Mouse (Mus musculus) central nervous system, embryonic 11.5 days (tissue): ENCODE measurements around the gene 3110070M22Rik. TPM values are rescaled to one million over a fixed set of nuclear protein-coding genes. Genes with fewer than 3 reads are reported as not detected.

ENCODE experiments used
- polyA plus RNA-seq: library from polyadenylated mRNA; depleted of rRNA; stranded (reverse); fragments of >200 nt; gene quantifications from 2 replicates; pipeline ENCODE4 v1.2.3, GENCODE M21; 2012; rRNA removed

Gene 3110070M22Rik
- polyA plus RNA-seq = 0.25 and 1.2 TPM in 2 replicates

DNA sequence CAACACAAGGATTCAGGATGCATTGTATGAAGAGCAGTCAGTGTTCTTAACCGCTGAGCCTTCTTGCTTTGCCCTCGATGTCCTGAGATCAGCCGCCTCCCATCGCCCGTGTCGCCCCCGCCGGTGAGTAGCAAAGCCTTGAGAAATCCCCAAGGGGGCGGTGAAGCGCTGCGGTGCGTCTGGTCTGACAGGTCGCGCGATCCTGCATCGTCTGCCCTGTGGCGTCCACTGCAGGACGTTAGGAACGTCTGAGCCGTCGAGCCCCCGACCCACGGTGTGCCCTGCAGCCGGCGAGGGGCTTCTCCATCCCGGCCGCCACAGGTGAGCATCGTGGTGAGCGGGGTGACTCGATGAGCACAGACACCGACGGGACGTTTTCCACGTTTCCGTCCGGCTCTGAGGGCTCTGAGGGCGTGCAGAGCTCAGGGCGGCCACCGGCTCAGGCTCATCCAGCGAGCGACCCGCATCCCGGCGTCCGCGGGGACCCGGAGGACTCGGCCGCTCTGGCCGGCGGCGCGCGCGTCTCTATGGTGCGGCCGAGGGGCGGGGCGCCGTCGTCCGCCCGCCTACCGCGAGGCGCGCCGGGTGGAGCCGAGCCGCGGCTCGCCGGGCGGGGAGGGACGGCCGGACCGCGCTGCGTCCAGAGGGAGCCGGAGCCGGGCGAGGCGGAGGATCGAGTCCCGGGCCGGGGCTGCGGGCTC lies at the start of gene 3110070M22Rik, which contains the start of gene Tmem267:
Gene 3110070M22Rik (minus strand): TSS at position 504 of the 701 bp plus-strand sequence.
Gene Tmem267 (plus strand): TSS at position 160 of the 701 bp plus-strand sequence.

DNA sequence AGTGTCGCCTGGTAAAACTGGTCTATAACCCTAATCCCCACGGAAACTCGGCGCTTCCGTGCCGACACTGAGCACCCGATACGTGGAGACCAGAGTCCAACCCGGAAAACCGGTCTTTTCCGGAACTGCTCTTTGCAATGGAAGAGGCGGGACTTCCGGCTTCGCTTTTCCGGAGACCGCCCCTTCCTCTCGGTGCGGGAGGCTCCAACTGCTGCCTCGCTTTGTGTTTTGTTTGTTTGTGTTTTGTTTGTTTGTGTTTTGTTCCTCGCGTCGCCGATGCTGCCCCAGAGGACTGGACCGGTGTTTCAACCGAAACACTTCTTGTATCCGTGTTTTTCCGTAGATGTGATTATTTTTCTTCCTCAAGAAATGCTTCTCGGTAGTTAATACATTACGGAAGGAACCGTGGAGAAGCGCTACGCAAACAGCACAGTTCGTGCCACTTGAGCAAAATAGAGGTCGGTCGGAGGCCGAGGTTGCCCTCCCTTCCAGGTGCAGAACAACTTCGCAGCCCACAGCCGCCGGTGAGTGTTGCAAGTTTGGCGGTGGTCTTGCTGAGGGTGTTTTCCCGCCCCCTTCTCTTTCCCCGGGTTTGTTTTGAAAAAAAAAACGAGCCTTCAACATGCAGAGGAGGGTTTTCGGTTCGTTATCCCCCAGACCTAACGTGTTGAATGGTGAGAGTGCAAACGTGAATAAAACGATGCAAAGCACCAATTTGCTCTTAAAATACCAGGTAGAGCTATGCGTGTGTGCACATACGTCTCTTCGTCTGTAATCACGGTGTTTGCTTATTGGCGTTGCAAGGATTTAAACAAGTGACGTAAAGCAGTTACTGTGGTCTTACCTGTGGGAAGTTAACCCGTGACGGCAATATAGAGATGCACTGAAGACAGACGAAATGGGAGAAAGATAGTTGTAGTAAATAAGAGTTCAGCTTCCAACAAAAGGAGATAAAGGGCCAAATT lies 25.3 kb downstream of the 3110070M22Rik start, which contains the start of gene 4833420G17Rik:
Gene 4833420G17Rik (plus strand): TSS at position 173 of the 965 bp plus-strand sequence.

Other genes starting within 250 kb of the 3110070M22Rik start
- 63.5 and 85.3 TPM in 2 replicates for gene Paip1, start 59.8 kb downstream of the 3110070M22Rik start, polyA plus RNA-seq
- gene 4833420G17Rik, start 25.6 kb downstream of the 3110070M22Rik start, polyA plus RNA-seq = 79.7 and 99.0 TPM in 2 replicates
- 3.4 and 5.1 TPM in 2 replicates for gene Tmem267, start 344 bp downstream of the 3110070M22Rik start, polyA plus RNA-seq
- gene Ccl28, start 135.4 kb upstream of the 3110070M22Rik start, polyA plus RNA-seq = 0.05 and 0.12 TPM in 2 replicates
- gene Hmgcs1, start 202.0 kb upstream of the 3110070M22Rik start, polyA plus RNA-seq = 238 and 252 TPM in 2 replicates